Mouse (Mus musculus) liver, postnatal 0 days (tissue): Measurements from ENCODE around the gene Pde4d.

Experiments used
- CTCF ChIP-seq: sonication (generic); IDR thresholded peaks from 2 replicates; pipeline ENCODE4 v1.5.1; 2016; ENCODE audit warnings: antibody characterized with exemption, low read depth
- EP300 ChIP-seq: IDR thresholded peaks from 2 replicates; pipeline ENCODE4 v1.6.1; 2016; ENCODE audit warnings: antibody characterized with exemption, low read depth, mild to moderate bottlenecking

- TF ChIP-seq CTCF (no peak), EP300 (no peak)
These were observed 301.6 kb downstream of the Pde4d start for GRCm38 (mm10) chr13:108751155-108751840.
